Mouse (Mus musculus) embryonic facial prominence, embryonic 11.5 days (tissue): Measurements from ENCODE around the gene Orai3. TPM values are rescaled to one million over a fixed set of nuclear protein-coding genes. Genes with fewer than 3 reads are reported as not detected.
A peak's percentile ranks its signal among the peaks of the same experiment; 100 is the strongest.

Source experiments
- ATAC-seq: fragments of 200-750 bp; cut with Nextera tagmentation; replicated peaks from 2 replicates; pipeline ENCODE4 v1.8.0; 2017; ENCODE audit warnings: low read depth; ENCODE audit not compliant: insufficient number of reproducible peaks, low FRiP score, low TSS enrichment
- DNase-seq: peaks from one replicate; pipeline ENCODE4 v3.0.0-alpha.2; 2015; ENCODE audit warnings: low spot score
- H3K27ac ChIP-seq: fragments of 300-500 bp; sonication (generic); replicated peaks from 2 replicates; pipeline ENCODE4 v1.5.1; 2014; ENCODE audit warnings: mild to moderate bottlenecking, low read depth, low read length, control low read depth
- H3K27me3 ChIP-seq: fragments of 300-500 bp; sonication (generic); 2 replicates; pipeline ENCODE4 v1.6.1; 2014; ENCODE audit warnings: mild to moderate bottlenecking, low read length, moderate library complexity, mixed read lengths; ENCODE audit not compliant: control insufficient read depth, insufficient read depth
- H3K36me3 ChIP-seq: fragments of 300-500 bp; sonication (generic); replicated peaks from 2 replicates; pipeline ENCODE4 v1.6.1; 2014; ENCODE audit warnings: low read depth, mild to moderate bottlenecking, low read length, moderate library complexity, mixed read lengths; ENCODE audit not compliant: control insufficient read depth, insufficient read depth
- H3K4me1 ChIP-seq: fragments of 300-500 bp; sonication (generic); 2 replicates; pipeline ENCODE4 v1.6.1; 2014; ENCODE audit warnings: low read length, mixed read lengths; ENCODE audit not compliant: control insufficient read depth, insufficient read depth
- H3K4me2 ChIP-seq: fragments of 300-500 bp; sonication (generic); 2 replicates; pipeline ENCODE4 v1.6.1; 2014; ENCODE audit warnings: low read depth, mild to moderate bottlenecking, control low read depth, low read length, moderate library complexity
- H3K4me3 ChIP-seq: fragments of 300-500 bp; sonication (generic); 2 replicates; pipeline ENCODE4 v1.5.1; 2014; ENCODE audit warnings: low read depth, low read length, control low read depth
- H3K9ac ChIP-seq: fragments of 300-500 bp; sonication (generic); replicated peaks from 2 replicates; pipeline ENCODE4 v1.6.1; 2014; ENCODE audit warnings: mild to moderate bottlenecking, control low read depth, low read length
- H3K9me3 ChIP-seq: fragments of 300-500 bp; sonication (generic); replicated peaks from 2 replicates; pipeline ENCODE4 v1.6.1; 2016; ENCODE audit warnings: mild to moderate bottlenecking, low read length, inconsistent platforms, mixed read lengths; ENCODE audit not compliant: control insufficient read depth
- WGBS: fragments of 180-500 bp; shearing (Covaris S2); extraction: QIAGEN DNeasy Blood & Tissue Kit; methylation state at CpG from one replicate; pipeline ENCODE4 v1.1.7; 2014; 5-methylcytosine and 5-hydroxymethylcytosine counted together
- polyA plus RNA-seq: library from polyadenylated mRNA; unstranded; fragments of >200 nt; fragmentation: Nextera tagmentation; extraction: Ambion mirVana; gene quantifications from 2 replicates; pipeline ENCODE4 v1.2.1, GENCODE M21; 2014

Orai3 gene
- polyA plus RNA-seq, 1 experiment from 2014 or later, result 8.7 TPM

GRCm38 (mm10) chr7:127815954-127816821 lies 46.6 kb downstream of the Orai3 start:
- H3K9ac ChIP-seq, result no peak overlapping the region
- WGBS, result 62% methylated on average over 15 of the region's 15 CpGs
- H3K27me3 ChIP-seq, result no peaks in the 10 kb centered on the region
- ATAC-seq (no peak; the same call in 1 of the 2 replicates), DNase-seq (no peak)
- H3K4me1 ChIP-seq, result no peaks in the 10 kb centered on the region
- H3K9me3 ChIP-seq, result no peaks in the 10 kb centered on the region
- no peak overlapping the region for H3K4me3 ChIP-seq
- no peaks in the 10 kb centered on the region for H3K36me3 ChIP-seq
- no peak overlapping the region for H3K4me2 ChIP-seq
- no peak overlapping the region for H3K27ac ChIP-seq

DNA sequence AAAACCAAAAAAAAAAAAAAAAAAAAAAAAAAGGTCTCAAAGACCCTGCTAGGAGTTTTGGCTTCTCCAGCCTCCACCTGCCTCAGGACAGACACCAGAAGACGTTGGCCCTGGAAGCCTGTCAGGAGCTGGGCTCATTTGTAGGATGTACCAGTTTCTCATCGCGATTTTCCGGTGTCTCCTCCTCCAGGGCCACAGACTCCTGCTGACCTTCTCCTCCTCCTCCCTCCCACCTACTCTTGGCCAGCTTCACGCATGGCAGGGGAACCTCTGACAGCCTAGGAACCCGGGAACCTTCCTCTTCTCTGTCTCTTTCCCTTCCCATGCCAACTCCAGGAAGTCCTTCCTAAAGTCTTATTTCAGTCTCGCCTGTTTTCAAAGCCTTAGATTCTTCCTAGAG lies 47.4 kb downstream of the Orai3 start:
- H3K36me3 ChIP-seq, result no peaks in the 10 kb centered on the region
- no peak overlapping the region for H3K4me2 ChIP-seq
- 72% methylated on average over 7 of the region's 7 CpGs for WGBS
- H3K9ac ChIP-seq, result no peak overlapping the region
- DNase-seq, result no peak
- H3K4me1 ChIP-seq, result no peaks in the 10 kb centered on the region
- no peaks in the 10 kb centered on the region for H3K9me3 ChIP-seq
- no peaks in the 10 kb centered on the region for H3K27me3 ChIP-seq
- H3K27ac ChIP-seq, result no peak overlapping the region
- no peak overlapping the region for H3K4me3 ChIP-seq
- ATAC-seq, result no peak

GRCm38 (mm10) chr7:127817776-127818175 lies 48.2 kb downstream of the Orai3 start:
- Histone ChIP-seq H3K4me2 (no peak overlapping the region), H3K27me3 (no peaks in the 10 kb centered on the region), H3K4me3 (no peak overlapping the region), H3K4me1 (no peaks in the 10 kb centered on the region), H3K27ac (no peak overlapping the region), H3K36me3 (no peaks in the 10 kb centered on the region), H3K9me3 (no peaks in the 10 kb centered on the region), H3K9ac (no peak overlapping the region)
- no peak for ATAC-seq
- DNase-seq, result no peak
- 96% methylated on average over 5 of the region's 5 CpGs for WGBS

DNA sequence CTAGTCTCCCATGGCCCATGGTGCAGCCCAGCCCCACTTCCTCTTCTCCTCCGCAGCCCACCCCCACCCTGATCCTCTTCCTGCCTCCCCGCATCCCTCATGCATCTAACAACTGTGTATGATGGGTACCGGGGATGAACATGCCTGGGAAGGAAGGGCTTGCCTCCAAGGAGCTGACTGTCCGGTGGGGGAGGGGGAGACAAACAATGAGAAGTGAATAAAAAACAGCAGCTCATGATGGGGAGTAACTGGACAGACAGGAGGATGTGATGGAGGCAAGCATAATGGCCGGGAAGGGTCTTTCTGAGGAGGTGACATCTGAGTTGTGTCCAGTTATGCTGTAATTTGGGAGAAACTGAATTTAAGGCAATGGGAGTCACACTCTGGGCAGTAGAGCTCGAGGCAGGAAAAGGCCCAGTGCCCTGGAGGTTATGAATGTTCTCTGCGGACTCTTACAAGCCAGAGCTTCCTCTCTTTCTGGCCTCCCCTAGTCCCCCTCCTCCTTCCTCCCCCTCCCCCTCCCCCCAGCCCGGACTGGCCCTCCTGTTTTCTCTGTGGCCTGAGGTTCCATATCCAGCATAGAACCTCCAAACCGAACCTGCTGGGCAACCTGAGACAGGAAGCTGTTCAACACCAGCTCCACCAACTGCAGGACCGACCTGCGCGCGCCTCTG lies 51.4 kb downstream of the Orai3 start:
- no peak for DNase-seq
- no peak overlapping the region for H3K4me2 ChIP-seq
- H3K27me3 ChIP-seq, result no peaks in the 10 kb centered on the region
- no peak overlapping the region for H3K9ac ChIP-seq
- no peaks in the 10 kb centered on the region for H3K36me3 ChIP-seq
- H3K27ac ChIP-seq, result no peak overlapping the region
- H3K4me1 ChIP-seq, result no peaks in the 10 kb centered on the region
- no peak for ATAC-seq
- 56% methylated on average over 13 of the region's 13 CpGs for WGBS
- H3K9me3 ChIP-seq, result no peaks in the 10 kb centered on the region
- H3K4me3 ChIP-seq, result no peak overlapping the region

DNA sequence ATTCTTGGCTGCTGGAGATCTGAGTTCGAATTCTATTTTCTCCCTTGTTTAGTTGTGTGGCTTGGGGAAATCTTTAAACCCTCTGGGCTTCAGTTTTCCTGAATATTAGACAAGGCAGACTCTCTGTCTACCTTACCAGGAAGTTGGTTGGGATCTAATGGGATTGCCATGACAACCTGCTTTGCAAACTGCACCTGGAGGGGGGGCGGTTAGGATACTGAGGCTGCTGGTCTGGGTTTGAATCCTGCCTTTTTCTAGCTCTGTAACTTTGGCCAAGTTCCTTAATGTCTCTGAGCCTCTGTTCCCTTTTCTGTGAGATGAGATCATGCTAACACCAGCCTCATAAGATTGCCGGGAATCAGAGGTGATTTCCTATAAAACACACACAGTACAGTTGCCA lies 52.9 kb downstream of the Orai3 start:
- H3K4me2 ChIP-seq, result no peak overlapping the region
- no peak for DNase-seq
- no peaks in the 10 kb centered on the region for H3K36me3 ChIP-seq
- no peaks in the 10 kb centered on the region for H3K9me3 ChIP-seq
- H3K4me1 ChIP-seq, result no peaks in the 10 kb centered on the region
- H3K4me3 ChIP-seq, result no peak overlapping the region
- no peak for ATAC-seq
- H3K9ac ChIP-seq, result no peak overlapping the region
- H3K27ac ChIP-seq, result no peak overlapping the region
- H3K27me3 ChIP-seq, result no peaks in the 10 kb centered on the region
- WGBS, result 94% methylated on average over 3 of the region's 3 CpGs

- no peaks in the 10 kb centered on the region for H3K36me3 ChIP-seq
- H3K27ac ChIP-seq, result no peak overlapping the region
- 66% methylated on average over 11 of the region's 11 CpGs for WGBS
- H3K9ac ChIP-seq, result peak overlapping the region; percentile 83
- H3K9me3 ChIP-seq, result no peaks in the 10 kb centered on the region
- no peaks in the 10 kb centered on the region for H3K4me1 ChIP-seq
- peak overlapping the region; percentile 82 for H3K4me2 ChIP-seq
- H3K27me3 ChIP-seq, result no peaks in the 10 kb centered on the region
- DNase-seq (no peak), ATAC-seq (peak; percentile 10)
- peak overlapping the region; percentile 73 for H3K4me3 ChIP-seq
Observed at GRCm38 (mm10) chr7:127823236-127824171, 53.9 kb downstream of the Orai3 start.

DNA sequence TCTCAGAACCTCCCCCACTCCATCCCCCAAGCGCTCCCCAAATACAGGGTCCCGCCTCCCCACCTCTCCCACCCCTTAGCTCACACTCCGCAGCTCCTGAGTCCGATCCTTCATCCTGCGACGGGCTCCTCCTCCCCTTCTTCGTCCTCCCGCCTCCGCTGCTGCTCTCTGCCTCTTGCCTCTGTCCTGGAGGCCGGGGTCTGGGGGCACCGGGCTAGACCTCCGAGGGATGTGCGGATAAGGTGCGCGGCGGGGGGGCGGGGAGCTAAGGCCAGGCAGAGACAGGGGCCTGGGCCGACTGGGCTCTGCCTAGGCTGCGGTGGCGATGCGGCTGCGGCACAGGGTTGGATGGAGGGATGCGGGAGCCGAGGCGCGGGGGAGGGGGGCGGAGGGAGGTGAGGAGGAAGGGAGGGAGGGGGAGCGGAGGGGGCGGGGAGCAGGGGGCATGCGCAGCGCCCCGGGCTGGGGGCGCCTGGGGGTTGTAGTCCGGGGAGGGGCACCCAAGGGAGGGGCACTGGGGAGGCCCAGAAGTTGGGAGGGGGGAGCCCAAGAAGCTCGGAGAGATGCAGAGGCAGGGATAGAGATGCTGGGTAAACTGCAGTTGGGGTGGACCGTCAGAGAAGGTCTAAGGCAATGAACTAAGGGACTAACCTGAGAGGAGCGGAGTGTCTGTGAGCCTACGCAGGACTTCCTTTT lies 54.7 kb downstream of the Orai3 start, which contains the start of the genes Stx4a and Stx1b:
Gene Stx4a (plus strand): TSS at position 119 of the 696 bp plus-strand sequence.
Gene Stx1b (minus strand): TSS at position 374 of the 696 bp plus-strand sequence.
- Histone ChIP-seq H3K27me3 (no peaks in the 10 kb centered on the region), H3K27ac (peak within 1 kb of the TSS; percentile 35; the same call in 1 of the 2 replicates), H3K4me2 (peak within 1 kb of the TSS; percentile 82), H3K9ac (peak within 1 kb of the TSS; percentile 83), H3K4me3 (peak within 1 kb of the TSS; percentile 73), H3K4me1 (no peaks in the 10 kb centered on the region), H3K36me3 (no peaks in the 10 kb centered on the region), H3K9me3 (no peaks in the 10 kb centered on the region)
- DNase-seq, result peak; percentile 76
- 3% methylated on average over 32 of the region's 38 CpGs for WGBS
- peak; percentile 81 for ATAC-seq
